Mouse (Mus musculus) mouse embryonic stem cell (cell line): ENCODE measurements around the gene Ipo5.

Experiments
- in situ Hi-C, 2 experiments: fragments of 300-500 bp; cut with MboI; formaldehyde crosslinking; loops; 1 replicate in 1 of 2; 3 replicates in 1 of 2; pipeline ENCODE4 v1.14.3; 2019 to 2020; ENCODE audit warnings: low sequenced_read_pairs in 2 of 2, low pct_unique_long_range_greater_than_20kb in 1 of 2, mixed read lengths in 1 of 2; ENCODE audit not compliant: unreplicated experiment in 1 of 2

Ipo5 gene

DNA sequence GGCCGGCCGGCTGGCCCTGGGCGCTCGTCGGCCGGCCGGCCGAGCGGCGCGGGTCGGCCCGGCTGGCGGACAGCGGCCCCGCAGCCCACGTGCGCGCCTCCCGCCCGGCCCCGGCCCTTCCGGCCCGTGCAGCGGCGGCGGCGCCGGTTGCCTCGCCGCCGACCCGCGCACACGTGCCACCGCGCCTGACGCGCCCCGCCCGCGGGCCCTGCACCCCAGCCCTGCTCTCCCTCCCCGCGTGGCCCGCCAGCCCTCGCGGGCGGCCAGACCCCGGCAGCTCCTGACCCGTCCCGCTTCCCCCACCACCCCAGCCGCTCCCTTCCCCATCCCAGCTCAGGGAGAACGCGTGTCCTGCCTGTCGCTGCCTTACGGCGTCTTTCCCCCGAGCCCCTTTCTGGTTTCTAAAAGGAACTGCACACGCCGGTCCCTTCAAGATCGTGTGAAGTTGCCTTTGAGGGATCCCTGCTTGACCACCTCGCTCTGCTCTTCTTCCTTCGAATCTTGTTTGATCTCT is 421 bp downstream of the Ipo5 start:
- in situ Hi-C loops = no loop called here

- in situ Hi-C loops = no loop called here
Observed at GRCm38 (mm10) chr14:120912090-120912710, 1.2 kb downstream of the Ipo5 start.

- in situ Hi-C loops = no loop called here
Observed at GRCm38 (mm10) chr14:120912916-120913315, 1.9 kb downstream of the Ipo5 start.

DNA sequence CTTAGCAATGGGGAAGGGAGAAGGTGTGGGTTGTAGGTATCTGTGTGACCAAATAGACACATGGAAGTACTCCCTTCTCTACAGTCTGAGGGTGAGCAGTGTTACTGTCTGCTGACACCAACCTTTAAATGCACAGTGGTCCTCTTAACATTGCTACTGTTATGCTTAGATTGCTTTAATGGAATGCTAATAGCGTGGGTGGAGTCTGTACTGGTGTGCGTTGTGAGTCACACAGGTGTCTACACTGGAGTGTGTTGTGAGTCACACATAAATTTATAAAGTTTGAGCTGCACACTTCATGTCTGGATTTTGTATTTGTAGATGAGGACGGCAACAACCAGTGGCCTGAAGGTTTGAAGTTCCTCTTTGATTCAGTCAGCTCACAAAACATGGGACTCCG is 10.8 kb downstream of the Ipo5 start:
- in situ Hi-C loops = no loop called here

- in situ Hi-C loops = no loop called here
Observed at GRCm38 (mm10) chr14:120924044-120924443, 13.0 kb downstream of the Ipo5 start.

GRCm38 (mm10) chr14:120925731-120926585 is 14.9 kb downstream of the Ipo5 start:
- in situ Hi-C loops = no loop called here

DNA sequence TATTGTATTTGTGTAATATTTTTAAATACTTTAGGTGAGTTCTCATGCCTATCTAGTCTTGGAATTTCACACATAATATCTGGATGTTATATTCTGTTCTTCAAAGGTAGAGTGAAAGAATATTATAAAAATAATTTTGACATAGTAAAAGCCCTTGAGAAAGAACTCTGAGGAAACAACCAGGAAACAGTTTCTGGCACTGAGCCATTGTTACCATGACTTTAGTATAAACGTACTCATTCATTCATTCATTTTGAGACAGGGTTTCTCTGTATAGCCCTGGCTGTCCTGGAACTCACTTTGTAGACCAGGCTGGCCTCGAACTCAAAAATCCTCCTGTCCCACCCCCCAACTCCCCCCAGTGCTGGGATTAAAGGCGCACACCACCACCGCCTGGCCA is 20.2 kb downstream of the Ipo5 start:
- in situ Hi-C loops = no loop called here

- in situ Hi-C loops = no loop called here
Observed at GRCm38 (mm10) chr14:120933624-120934023, 22.6 kb downstream of the Ipo5 start.

GRCm38 (mm10) chr14:120937102-120937501 is 26.1 kb downstream of the Ipo5 start:
- in situ Hi-C loops = no loop called here

DNA sequence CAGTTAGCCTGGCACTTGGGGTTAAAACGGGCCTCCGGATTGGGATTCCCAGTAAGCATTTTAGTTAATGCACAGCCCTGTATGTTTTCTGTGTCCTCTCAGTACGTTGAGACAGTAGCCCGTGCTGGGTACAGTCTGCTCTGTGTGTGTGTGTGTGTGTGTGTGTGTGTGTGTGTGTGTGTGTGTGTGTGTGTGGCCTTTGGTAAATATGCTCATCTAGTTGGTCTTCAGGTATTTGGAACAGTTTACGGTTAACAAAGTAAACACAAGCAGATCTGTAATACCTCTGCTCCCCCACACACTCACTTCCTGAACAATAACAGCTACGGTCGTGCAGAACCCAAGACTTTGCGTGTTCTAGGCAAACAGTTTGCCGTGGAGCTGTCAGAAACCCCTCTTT is 31.8 kb downstream of the Ipo5 start:
- in situ Hi-C loops = no loop called here

GRCm38 (mm10) chr14:120945146-120945545 is 34.1 kb downstream of the Ipo5 start:
- in situ Hi-C loops = no loop called here

DNA sequence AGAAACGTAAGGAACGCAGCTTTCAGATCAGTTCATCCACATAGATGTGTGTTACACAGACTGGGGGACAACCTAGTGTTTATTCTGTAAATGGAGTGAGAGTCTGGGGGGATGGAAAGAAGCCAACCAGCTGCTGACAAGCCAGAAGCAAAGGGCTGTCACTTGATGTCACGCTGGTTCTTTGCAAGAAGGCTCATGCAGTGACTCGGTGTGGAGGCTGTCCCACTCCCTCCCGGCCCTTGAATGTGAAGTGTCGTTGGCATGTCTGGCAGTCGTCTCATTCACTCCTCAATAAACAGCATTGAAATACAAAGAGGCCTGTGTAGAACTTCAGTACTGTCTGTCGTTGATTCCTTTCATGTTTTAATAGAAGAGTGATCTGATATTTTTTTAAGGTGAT is 36.1 kb downstream of the Ipo5 start:
- in situ Hi-C loops = no loop called here

GRCm38 (mm10) chr14:120949002-120949401 is 38.0 kb downstream of the Ipo5 start:
- in situ Hi-C loops = no loop called here

GRCm38 (mm10) chr14:120950068-120950467 is 39.0 kb downstream of the Ipo5 start:
- in situ Hi-C loops = no loop called here

DNA sequence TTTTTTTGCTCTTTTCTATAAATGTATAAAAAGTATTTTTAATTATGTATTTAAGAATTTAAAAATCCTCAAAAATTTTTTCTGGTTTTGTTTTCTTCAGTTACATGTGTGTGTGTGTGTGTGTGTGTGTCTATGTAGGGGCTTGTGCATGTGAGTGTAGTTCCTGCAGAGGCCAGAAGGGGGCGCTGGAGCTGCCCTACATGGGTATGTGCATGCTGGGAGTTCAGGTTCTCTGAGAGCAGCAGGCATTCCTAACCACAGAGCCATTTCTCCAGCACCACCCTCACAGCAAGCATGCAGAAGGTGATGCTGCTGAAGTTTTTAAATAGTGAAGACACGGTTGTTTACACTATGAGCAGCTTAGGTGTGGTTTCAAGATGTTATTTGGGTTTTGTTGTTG is 41.4 kb downstream of the Ipo5 start:
- in situ Hi-C loops = no loop called here

DNA sequence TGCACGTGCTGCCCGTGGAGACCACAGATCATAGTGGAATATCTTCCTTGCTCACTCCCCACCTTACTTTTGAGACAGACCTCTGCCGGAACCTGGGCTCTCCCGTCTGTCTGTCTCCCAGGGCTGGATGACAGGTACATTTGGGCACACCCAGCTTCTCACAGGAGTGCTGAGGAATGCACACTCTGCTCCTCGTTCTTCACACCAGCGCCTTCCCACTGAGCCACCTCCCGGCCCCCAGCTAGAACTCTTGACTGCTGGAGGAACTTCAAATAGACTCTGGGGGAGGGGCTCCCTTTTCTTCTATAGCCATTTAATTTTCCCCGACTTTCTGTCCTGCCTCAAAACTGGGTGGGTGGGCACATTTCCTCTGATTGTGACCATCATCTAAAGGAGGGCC is 49.5 kb downstream of the Ipo5 start:
- in situ Hi-C loops = no loop called here

DNA sequence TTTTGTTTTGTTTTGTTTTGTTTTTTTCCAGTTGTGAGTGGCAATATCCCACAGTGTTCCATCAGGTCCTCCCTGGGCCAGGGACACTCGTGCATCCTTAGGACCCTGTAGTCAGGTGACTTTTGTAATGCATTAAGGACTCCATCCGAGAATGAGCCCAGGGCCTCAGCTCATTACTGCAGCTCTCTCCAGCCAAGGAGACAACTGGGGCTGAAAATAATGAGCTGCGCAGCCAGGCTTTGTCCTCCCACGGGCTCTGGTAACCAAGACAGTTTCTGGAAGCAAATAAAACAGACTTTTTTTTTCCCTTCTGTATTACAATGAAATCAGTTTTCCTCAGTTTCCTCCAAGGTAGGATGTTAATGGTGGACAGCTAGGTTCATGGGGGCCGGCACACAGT is 50.0 kb downstream of the Ipo5 start:
- in situ Hi-C loops = no loop called here

- in situ Hi-C loops = no loop called here
Observed at GRCm38 (mm10) chr14:120967072-120967471, 56.0 kb downstream of the Ipo5 start.

DNA sequence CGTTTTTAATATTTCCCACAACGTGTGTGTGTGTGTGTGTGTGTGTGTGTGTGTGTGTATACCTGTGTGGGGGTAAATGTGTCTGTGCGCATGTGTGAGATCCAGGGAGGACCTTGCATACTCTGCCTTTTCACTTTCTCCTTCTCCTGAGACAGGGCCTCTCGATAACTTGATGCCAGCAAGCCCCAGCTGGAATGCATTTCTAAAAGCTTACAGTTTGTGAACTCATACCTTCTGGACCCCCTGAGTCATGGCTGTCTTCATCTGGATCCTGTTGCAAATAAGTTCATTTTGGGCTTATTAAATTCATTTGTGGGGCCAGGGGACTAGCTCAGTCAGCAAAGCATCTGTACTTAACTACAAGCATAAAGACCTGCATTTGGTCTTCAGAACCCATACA is 57.7 kb downstream of the Ipo5 start:
- in situ Hi-C loops = no loop called here

DNA sequence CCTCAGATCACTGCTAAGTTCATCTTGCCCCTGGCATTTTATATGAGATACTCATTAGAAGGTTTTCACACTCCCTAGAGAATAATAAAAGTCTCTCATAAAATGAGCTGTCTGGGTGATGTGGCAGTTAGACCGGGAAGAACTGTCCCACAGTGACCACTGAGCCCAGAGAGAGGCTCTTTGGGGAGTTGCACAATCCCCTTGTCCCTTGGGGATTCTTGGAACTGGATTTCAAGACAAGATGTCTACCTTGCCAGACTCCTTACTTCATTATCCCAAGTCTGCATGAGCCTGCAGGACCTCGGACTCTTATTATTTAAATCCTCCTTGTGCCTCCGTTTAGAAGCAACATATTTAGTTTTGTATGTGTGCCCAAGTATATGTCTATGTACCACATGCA is 58.6 kb downstream of the Ipo5 start:
- in situ Hi-C loops = loop anchor here (5.0 to 10.0 kb wide), 3 partner anchors 65 to 475 kb away; partner anchors contain the start of gene Farp1 (in 1 of the 2)
